Mouse (Mus musculus): ENCODE data around the gene Zfp976. TPM values are rescaled to one million over a fixed set of nuclear protein-coding genes. Genes with fewer than 3 reads are reported as not detected.
"Not testable (repeated sequence)": the region's sequence is repeated elsewhere in the genome, so short reads cannot be mapped to it uniquely, and the experiment has no call there.

Zfp976 gene
- 1.4 and 2.0 TPM in 2 replicates for polyA plus RNA-seq (2014; fragmentation: Nextera tagmentation; extraction: Ambion mirVana)

GRCm38 (mm10) chr7:42642152-42643115 lies at the start of gene Zfp976:
Gene Zfp976, minus strand, starts transcription at chr7:42642588.
- peak within 1 kb of the TSS; percentile 33 for H3K4me3 ChIP-seq (ENCODE audit: low read depth, low read length)
- peak within 1 kb of the TSS; percentile 39 for H3K9ac ChIP-seq (ENCODE audit: low read length)
- DNase-seq (ENCODE audit: low spot score) (peak; percentile 72), ATAC-seq (ENCODE audit: insufficient read depth, low FRiP score, low TSS enrichment) (peak; percentile 94)
- H3K4me1 ChIP-seq (ENCODE audit: control insufficient read depth, insufficient read depth, low read length); H3K27ac ChIP-seq (ENCODE audit: low read depth, low read length); H3K9me3 ChIP-seq (ENCODE audit: control insufficient read depth, low read length); H3K36me3 ChIP-seq (ENCODE audit: control insufficient read depth, insufficient read depth, low read length); H3K27me3 ChIP-seq (ENCODE audit: control insufficient read depth, insufficient read depth, low read length): not testable (repeated sequence)
- H3K4me2 ChIP-seq (ENCODE audit: low read depth) = peak within 1 kb of the TSS; percentile 36
- WGBS = 4% methylated on average over 25 of the region's 25 CpGs

GRCm38 (mm10) chr7:42680081-42680480 lies 37.7 kb upstream of the Zfp976 start:
- H3K4me1 ChIP-seq (ENCODE audit: control insufficient read depth, insufficient read depth, low read length); H3K9ac ChIP-seq (ENCODE audit: low read length); ATAC-seq (ENCODE audit: insufficient read depth, low FRiP score, low TSS enrichment); H3K36me3 ChIP-seq (ENCODE audit: control insufficient read depth, insufficient read depth, low read length); H3K4me2 ChIP-seq (ENCODE audit: low read depth); H3K27me3 ChIP-seq (ENCODE audit: control insufficient read depth, insufficient read depth, low read length); H3K27ac ChIP-seq (ENCODE audit: low read depth, low read length); H3K9me3 ChIP-seq (ENCODE audit: control insufficient read depth, low read length); H3K4me3 ChIP-seq (ENCODE audit: low read depth, low read length); DNase-seq (ENCODE audit: low spot score): not testable (repeated sequence)
- WGBS = 90% methylated on average over 6 of the region's 6 CpGs

GRCm38 (mm10) chr7:42679646-42680045 lies 37.3 kb upstream of the Zfp976 start:
- ATAC-seq (ENCODE audit: insufficient read depth, low FRiP score, low TSS enrichment); H3K27me3 ChIP-seq (ENCODE audit: control insufficient read depth, insufficient read depth, low read length); H3K4me3 ChIP-seq (ENCODE audit: low read depth, low read length); H3K9ac ChIP-seq (ENCODE audit: low read length); H3K4me1 ChIP-seq (ENCODE audit: control insufficient read depth, insufficient read depth, low read length); H3K4me2 ChIP-seq (ENCODE audit: low read depth); H3K27ac ChIP-seq (ENCODE audit: low read depth, low read length); H3K36me3 ChIP-seq (ENCODE audit: control insufficient read depth, insufficient read depth, low read length); H3K9me3 ChIP-seq (ENCODE audit: control insufficient read depth, low read length); DNase-seq (ENCODE audit: low spot score): not testable (repeated sequence)

- H3K27ac ChIP-seq (ENCODE audit: low read depth, low read length); ATAC-seq (ENCODE audit: insufficient read depth, low FRiP score, low TSS enrichment); H3K36me3 ChIP-seq (ENCODE audit: control insufficient read depth, insufficient read depth, low read length); H3K4me2 ChIP-seq (ENCODE audit: low read depth); H3K4me1 ChIP-seq (ENCODE audit: control insufficient read depth, insufficient read depth, low read length); H3K9ac ChIP-seq (ENCODE audit: low read length); DNase-seq (ENCODE audit: low spot score); H3K27me3 ChIP-seq (ENCODE audit: control insufficient read depth, insufficient read depth, low read length); H3K4me3 ChIP-seq (ENCODE audit: low read depth, low read length); H3K9me3 ChIP-seq (ENCODE audit: control insufficient read depth, low read length): not testable (repeated sequence)
- WGBS = 64% methylated on average over 4 of the region's 5 CpGs
These were observed 17.8 kb upstream of the Zfp976 start for GRCm38 (mm10) chr7:42660140-42660539.

- not testable (repeated sequence) for H3K27ac ChIP-seq (ENCODE audit: low read depth, low read length); DNase-seq (ENCODE audit: low spot score); H3K36me3 ChIP-seq (ENCODE audit: control insufficient read depth, insufficient read depth, low read length); H3K4me1 ChIP-seq (ENCODE audit: control insufficient read depth, insufficient read depth, low read length); H3K4me2 ChIP-seq (ENCODE audit: low read depth); H3K4me3 ChIP-seq (ENCODE audit: low read depth, low read length); H3K9ac ChIP-seq (ENCODE audit: low read length); H3K9me3 ChIP-seq (ENCODE audit: control insufficient read depth, low read length); H3K27me3 ChIP-seq (ENCODE audit: control insufficient read depth, insufficient read depth, low read length); ATAC-seq (ENCODE audit: insufficient read depth, low FRiP score, low TSS enrichment)
- WGBS = 70% methylated on average over 2 of the region's 2 CpGs
These were observed 12.8 kb upstream of the Zfp976 start for GRCm38 (mm10) chr7:42655211-42655610.

- not testable (repeated sequence) for H3K27ac ChIP-seq (ENCODE audit: low read depth, low read length); H3K9ac ChIP-seq (ENCODE audit: low read length); DNase-seq (ENCODE audit: low spot score); H3K9me3 ChIP-seq (ENCODE audit: control insufficient read depth, low read length); ATAC-seq (ENCODE audit: insufficient read depth, low FRiP score, low TSS enrichment); H3K4me1 ChIP-seq (ENCODE audit: control insufficient read depth, insufficient read depth, low read length); H3K27me3 ChIP-seq (ENCODE audit: control insufficient read depth, insufficient read depth, low read length); H3K36me3 ChIP-seq (ENCODE audit: control insufficient read depth, insufficient read depth, low read length)
- Histone ChIP-seq H3K4me2 (ENCODE audit: low read depth) (peak overlapping the region; percentile 36), H3K4me3 (ENCODE audit: low read depth, low read length) (peak overlapping the region; percentile 33; the same call in 1 of the 2 replicates)
- 10% methylated on average over 3 of the region's 3 CpGs for WGBS
These were observed 782 bp upstream of the Zfp976 start for GRCm38 (mm10) chr7:42643120-42643620.

GRCm38 (mm10) chr7:42631031-42631430 lies 11.4 kb downstream of the Zfp976 start:
- H3K9me3 ChIP-seq (ENCODE audit: control insufficient read depth, low read length); H3K4me3 ChIP-seq (ENCODE audit: low read depth, low read length); H3K4me2 ChIP-seq (ENCODE audit: low read depth); ATAC-seq (ENCODE audit: insufficient read depth, low FRiP score, low TSS enrichment); H3K27ac ChIP-seq (ENCODE audit: low read depth, low read length); H3K4me1 ChIP-seq (ENCODE audit: control insufficient read depth, insufficient read depth, low read length); H3K36me3 ChIP-seq (ENCODE audit: control insufficient read depth, insufficient read depth, low read length); H3K27me3 ChIP-seq (ENCODE audit: control insufficient read depth, insufficient read depth, low read length); H3K9ac ChIP-seq (ENCODE audit: low read length); DNase-seq (ENCODE audit: low spot score): not testable (repeated sequence)

- not testable (repeated sequence) for H3K9me3 ChIP-seq (ENCODE audit: control insufficient read depth, low read length); H3K27ac ChIP-seq (ENCODE audit: low read depth, low read length); H3K9ac ChIP-seq (ENCODE audit: low read length); H3K4me2 ChIP-seq (ENCODE audit: low read depth); H3K27me3 ChIP-seq (ENCODE audit: control insufficient read depth, insufficient read depth, low read length); H3K36me3 ChIP-seq (ENCODE audit: control insufficient read depth, insufficient read depth, low read length); H3K4me1 ChIP-seq (ENCODE audit: control insufficient read depth, insufficient read depth, low read length); ATAC-seq (ENCODE audit: insufficient read depth, low FRiP score, low TSS enrichment); H3K4me3 ChIP-seq (ENCODE audit: low read depth, low read length); DNase-seq (ENCODE audit: low spot score)
These were observed 46.7 kb downstream of the Zfp976 start for GRCm38 (mm10) chr7:42595666-42596065.

- not testable (repeated sequence) for H3K9ac ChIP-seq (ENCODE audit: low read length); ATAC-seq (ENCODE audit: insufficient read depth, low FRiP score, low TSS enrichment); H3K4me3 ChIP-seq (ENCODE audit: low read depth, low read length); H3K36me3 ChIP-seq (ENCODE audit: control insufficient read depth, insufficient read depth, low read length); H3K4me1 ChIP-seq (ENCODE audit: control insufficient read depth, insufficient read depth, low read length); H3K27me3 ChIP-seq (ENCODE audit: control insufficient read depth, insufficient read depth, low read length); H3K4me2 ChIP-seq (ENCODE audit: low read depth); H3K27ac ChIP-seq (ENCODE audit: low read depth, low read length); DNase-seq (ENCODE audit: low spot score); H3K9me3 ChIP-seq (ENCODE audit: control insufficient read depth, low read length)
- 94% methylated on average over 11 of the region's 11 CpGs for WGBS
These were observed 50.0 kb downstream of the Zfp976 start, which contains the start of gene Zfp977 for GRCm38 (mm10) chr7:42592413-42592812. Gene Zfp977, minus strand, starts transcription at chr7:42592547.

Measured in neural tube, embryonic 11.5 days (tissue).